Mouse (Mus musculus) stomach, postnatal 0 days (tissue): ENCODE measurements around the gene Mgea5. TPM values are rescaled to one million over a fixed set of nuclear protein-coding genes. Genes with fewer than 3 reads are reported as not detected.

Source experiments
- ATAC-seq: fragments of 200-750 bp; cut with Nextera tagmentation; 2 replicates; pipeline ENCODE4 v1.8.0; 2017; ENCODE audit not compliant: low FRiP score, low TSS enrichment
- DNase-seq: peaks from one replicate; pipeline ENCODE4 v3.0.0-alpha.2; 2016; ENCODE audit warnings: low spot score
- H3K27ac ChIP-seq: fragments of 300-500 bp; sonication (generic); replicated peaks from 2 replicates; pipeline ENCODE4 v1.5.1; 2014; ENCODE audit warnings: mild to moderate bottlenecking, control low read depth
- H3K27me3 ChIP-seq: fragments of 300-500 bp; sonication (generic); 2 replicates; pipeline ENCODE4 v1.6.1; 2014; ENCODE audit warnings: low read length; ENCODE audit not compliant: control insufficient read depth, insufficient read depth
- H3K36me3 ChIP-seq: fragments of 300-500 bp; sonication (generic); 2 replicates; pipeline ENCODE4 v1.6.1; 2014; ENCODE audit warnings: low read length, mixed read lengths; ENCODE audit not compliant: control insufficient read depth, insufficient read depth
- H3K4me1 ChIP-seq: fragments of 300-500 bp; sonication (generic); replicated peaks from 2 replicates; pipeline ENCODE4 v1.6.1; 2014; ENCODE audit warnings: antibody characterized with exemption; ENCODE audit not compliant: control insufficient read depth, insufficient read depth
- H3K4me2 ChIP-seq: fragments of 300-500 bp; sonication (generic); replicated peaks from 2 replicates; pipeline ENCODE4 v1.6.1; 2014; ENCODE audit warnings: low read depth, mild to moderate bottlenecking, control low read depth, moderate library complexity
- H3K4me3 ChIP-seq: fragments of 300-500 bp; sonication (generic); 2 replicates; pipeline ENCODE4 v1.5.1; 2014; ENCODE audit warnings: low read depth, low read length, control low read depth
- H3K9ac ChIP-seq: fragments of 300-500 bp; sonication (generic); 2 replicates; pipeline ENCODE4 v1.6.1; 2014; ENCODE audit warnings: mild to moderate bottlenecking, low read length, control low read depth, mixed read lengths
- H3K9me3 ChIP-seq: fragments of 300-500 bp; sonication (generic); 2 replicates; pipeline ENCODE4 v1.6.1; 2016; ENCODE audit warnings: low read length; ENCODE audit not compliant: control insufficient read depth
- CTCF ChIP-seq: IDR thresholded peaks from 2 replicates; pipeline ENCODE4 v1.5.1; 2016; ENCODE audit warnings: antibody characterized with exemption, low read depth, mild to moderate bottlenecking, moderate library complexity
- EP300 ChIP-seq: optimal IDR thresholded peaks from 2 replicates; pipeline ENCODE3; 2016; ENCODE audit warnings: antibody characterized with exemption
- WGBS: fragments of 180-500 bp; shearing (Covaris S2); extraction: QIAGEN DNeasy Blood & Tissue Kit; methylation state at CpG from one replicate; pipeline ENCODE4 v1.1.7; 2014; 5-methylcytosine and 5-hydroxymethylcytosine counted together
- polyA plus RNA-seq: library from polyadenylated mRNA; unstranded; fragments of >200 nt; fragmentation: Nextera tagmentation; extraction: Ambion mirVana; gene quantifications from 2 replicates; pipeline ENCODE4 v1.2.1, GENCODE M21; 2015

The Mgea5 gene
- polyA plus RNA-seq, 1 experiment from 2014 or later = 16.5 TPM

GRCm38 (mm10) chr19:45771501-45771900 lies 12.1 kb downstream of the Mgea5 start:
- Histone ChIP-seq H3K9me3 (no peaks in the 10 kb centered on the region), H3K9ac (no peak overlapping the region), H3K27ac (no peak overlapping the region), H3K4me2 (no peak overlapping the region), H3K27me3 (no peaks in the 10 kb centered on the region), H3K36me3 (peaks cover 40% of the 10 kb centered on the region), H3K4me1 (no peaks in the 10 kb centered on the region), H3K4me3 (no peak overlapping the region)
- ATAC-seq (no peak), DNase-seq (no peak)
- WGBS = 83% methylated on average over 5 of the region's 5 CpGs
- TF ChIP-seq CTCF = no peak
- TF ChIP-seq EP300 = no peak

- no peak for TF ChIP-seq EP300
- TF ChIP-seq CTCF = no peak
- Histone ChIP-seq H3K27ac (no peak overlapping the region), H3K4me1 (no peaks in the 10 kb centered on the region), H3K9me3 (no peaks in the 10 kb centered on the region), H3K36me3 (peaks cover 59% of the 10 kb centered on the region), H3K4me3 (no peak overlapping the region), H3K4me2 (no peak overlapping the region), H3K9ac (no peak overlapping the region), H3K27me3 (no peaks in the 10 kb centered on the region)
- 75% methylated on average over 3 of the region's 3 CpGs for WGBS
- no peak for DNase-seq
- no peak for ATAC-seq
These were observed 22.8 kb downstream of the Mgea5 start for GRCm38 (mm10) chr19:45760810-45761209.

GRCm38 (mm10) chr19:45758671-45759070 lies 25.0 kb downstream of the Mgea5 start:
- WGBS = 88% methylated on average over 5 of the region's 5 CpGs
- ATAC-seq = no peak
- H3K9ac ChIP-seq = no peak overlapping the region
- no peaks in the 10 kb centered on the region for H3K27me3 ChIP-seq
- H3K27ac ChIP-seq = no peak overlapping the region
- H3K4me1 ChIP-seq = no peaks in the 10 kb centered on the region
- no peak overlapping the region for H3K4me2 ChIP-seq
- TF ChIP-seq EP300 = no peak
- TF ChIP-seq CTCF = no peak
- no peaks in the 10 kb centered on the region for H3K9me3 ChIP-seq
- H3K36me3 ChIP-seq = peaks cover 56% of the 10 kb centered on the region
- DNase-seq = no peak
- H3K4me3 ChIP-seq = no peak overlapping the region

- Histone ChIP-seq H3K4me3 (no peak overlapping the region), H3K27ac (no peak overlapping the region), H3K9me3 (no peaks in the 10 kb centered on the region), H3K27me3 (no peaks in the 10 kb centered on the region), H3K4me1 (peaks cover 2% of the 10 kb centered on the region; the same call in 1 of the 2 replicates), H3K9ac (no peak overlapping the region), H3K4me2 (no peak overlapping the region), H3K36me3 (peaks cover 33% of the 10 kb centered on the region)
- TF ChIP-seq EP300 (no peak), CTCF (no peak)
- ATAC-seq (no peak), DNase-seq (no peak)
- 87% methylated on average over 3 of the region's 3 CpGs for WGBS
These were observed 30.1 kb downstream of the Mgea5 start for GRCm38 (mm10) chr19:45753551-45753950.

GRCm38 (mm10) chr19:45751881-45752280 lies 31.8 kb downstream of the Mgea5 start:
- H3K4me1 ChIP-seq = peaks cover 2% of the 10 kb centered on the region; the same call in 1 of the 2 replicates
- TF ChIP-seq CTCF = no peak
- no peak for TF ChIP-seq EP300
- WGBS = 86% methylated on average over 7 of the region's 7 CpGs

GRCm38 (mm10) chr19:45749243-45750043 lies 34.2 kb downstream of the Mgea5 start, which contains the start of gene Npm3:
Gene Npm3 (minus strand): TSS chr19:45749591.
- Histone ChIP-seq H3K27me3 (no peaks in the 10 kb centered on the region), H3K9ac (peak within 1 kb of the TSS; percentile 75), H3K36me3 (peaks cover 11% of the 10 kb centered on the region), H3K4me1 (peaks cover 2% of the 10 kb centered on the region; the same call in 1 of the 2 replicates), H3K9me3 (no peaks in the 10 kb centered on the region), H3K4me2 (peak within 1 kb of the TSS; percentile 96), H3K4me3 (peak within 1 kb of the TSS; percentile 79), H3K27ac (no peak within 1 kb of the TSS)
- under 1% methylated on average over 33 of the region's 60 CpGs for WGBS
- DNase-seq (peak; percentile 93), ATAC-seq (peak; percentile 79)
- TF ChIP-seq EP300 = no peak
- TF ChIP-seq CTCF = no peak

More at GRCm38 (mm10) chr19:45751881-45752280, 31.8 kb downstream of the Mgea5 start:
- Histone ChIP-seq H3K4me2 (no peak overlapping the region), H3K27ac (no peak overlapping the region), H3K4me3 (no peak overlapping the region), H3K9ac (no peak overlapping the region), H3K27me3 (no peaks in the 10 kb centered on the region), H3K9me3 (no peaks in the 10 kb centered on the region), H3K36me3 (peaks cover 22% of the 10 kb centered on the region)
- no peak for ATAC-seq
- DNase-seq = no peak
